Mouse (Mus musculus): ENCODE results near the gene Rnaset2b. TPM values are rescaled to one million over a fixed set of nuclear protein-coding genes. Genes with fewer than 3 reads are reported as not detected.
"Not testable (repeated sequence)": the region's sequence is repeated elsewhere in the genome, so short reads cannot be mapped to it uniquely, and the experiment has no call there.

Rnaset2b gene
- polyA plus RNA-seq, 1 experiment from 2014 or later, result 240 TPM

DNA sequence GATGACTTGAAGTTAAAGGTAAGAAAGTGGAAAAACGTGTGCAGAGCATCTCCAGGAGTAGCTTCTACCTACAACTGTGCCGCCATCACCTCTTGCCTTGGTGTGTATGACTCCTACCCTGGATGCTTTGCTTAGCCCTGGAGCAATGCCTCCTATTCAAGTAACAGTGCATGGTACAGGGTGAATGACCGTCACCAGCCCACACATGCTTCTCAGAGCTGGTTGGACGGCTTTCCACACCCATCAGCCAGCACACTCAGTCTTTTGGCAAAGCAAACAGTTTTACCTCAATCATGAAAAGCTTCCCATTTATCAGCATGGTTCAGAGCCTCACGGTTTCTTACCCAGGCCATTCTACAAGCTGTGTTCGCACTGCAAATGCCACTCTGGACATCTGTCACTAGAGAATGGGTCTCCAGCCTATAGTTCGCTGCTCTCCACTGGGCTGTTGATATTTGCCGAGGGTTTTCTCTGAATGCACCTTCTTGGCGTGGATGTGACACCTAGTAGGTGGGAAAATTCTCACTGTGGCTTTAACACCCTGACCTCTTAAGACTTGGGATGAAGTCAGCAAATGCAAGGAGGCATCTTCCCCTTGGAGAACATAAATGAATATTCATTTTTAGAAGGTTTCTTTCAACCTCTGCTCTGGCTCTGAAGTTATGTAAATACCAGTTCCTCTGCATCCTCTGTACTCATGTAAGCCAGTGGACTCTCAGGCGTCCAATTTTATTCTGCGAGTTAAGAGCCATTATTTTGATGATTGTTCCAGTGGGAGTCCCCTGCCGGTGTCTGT, 31.6 kb downstream of the Rnaset2b start:
- H3K9me3 ChIP-seq (ENCODE audit: control insufficient read depth, low read length); H3K4me2 ChIP-seq (replicated peaks; ENCODE audit: low read depth); H3K36me3 ChIP-seq (ENCODE audit: control insufficient read depth, insufficient read depth, low read length); H3K27me3 ChIP-seq (ENCODE audit: control insufficient read depth, insufficient read depth, low read length); DNase-seq (ENCODE audit: low spot score); H3K4me1 ChIP-seq (replicated peaks; ENCODE audit: control insufficient read depth, insufficient read depth); H3K27ac ChIP-seq (replicated peaks); H3K9ac ChIP-seq (ENCODE audit: low read length); H3K4me3 ChIP-seq (ENCODE audit: low read depth, low read length): not testable (repeated sequence)
- peak; percentile 66; the same call in 1 of the 2 replicates for ATAC-seq (ENCODE audit: low FRiP score, low TSS enrichment)
- 53% methylated on average over 8 of the region's 12 CpGs for WGBS

DNA sequence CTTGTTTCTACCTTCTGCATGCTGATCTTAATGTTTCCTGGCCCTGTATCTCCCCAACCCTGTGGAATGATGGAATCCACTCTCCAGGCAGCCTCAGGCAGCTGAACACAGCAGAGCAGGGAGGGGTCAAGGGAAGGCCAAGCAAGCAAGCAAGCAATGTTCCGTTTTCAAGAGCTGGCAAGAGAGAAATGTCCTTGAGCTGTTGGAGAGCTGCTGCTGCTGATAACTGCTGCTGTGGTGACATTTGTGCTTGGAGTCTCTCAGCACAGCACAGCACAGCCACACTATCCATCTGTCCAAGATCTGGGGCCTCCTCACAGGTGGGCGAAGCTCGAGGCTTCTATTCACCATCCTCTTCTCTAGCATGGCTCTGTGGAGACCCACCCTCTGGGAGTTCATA, 33.0 kb downstream of the Rnaset2b start:
- not testable (repeated sequence) for H3K9ac ChIP-seq (ENCODE audit: low read length); H3K27ac ChIP-seq (replicated peaks); H3K4me3 ChIP-seq (ENCODE audit: low read depth, low read length); H3K4me1 ChIP-seq (replicated peaks; ENCODE audit: control insufficient read depth, insufficient read depth); H3K9me3 ChIP-seq (ENCODE audit: control insufficient read depth, low read length); H3K4me2 ChIP-seq (replicated peaks; ENCODE audit: low read depth); H3K27me3 ChIP-seq (ENCODE audit: control insufficient read depth, insufficient read depth, low read length); DNase-seq (ENCODE audit: low spot score); H3K36me3 ChIP-seq (ENCODE audit: control insufficient read depth, insufficient read depth, low read length)
- WGBS, result no CpG with 5 or more reads among the region's 3 CpGs
- ATAC-seq (ENCODE audit: low FRiP score, low TSS enrichment), result 0 out of 2 replicates have a peak, but pooled peaks have one; percentile 26

DNA sequence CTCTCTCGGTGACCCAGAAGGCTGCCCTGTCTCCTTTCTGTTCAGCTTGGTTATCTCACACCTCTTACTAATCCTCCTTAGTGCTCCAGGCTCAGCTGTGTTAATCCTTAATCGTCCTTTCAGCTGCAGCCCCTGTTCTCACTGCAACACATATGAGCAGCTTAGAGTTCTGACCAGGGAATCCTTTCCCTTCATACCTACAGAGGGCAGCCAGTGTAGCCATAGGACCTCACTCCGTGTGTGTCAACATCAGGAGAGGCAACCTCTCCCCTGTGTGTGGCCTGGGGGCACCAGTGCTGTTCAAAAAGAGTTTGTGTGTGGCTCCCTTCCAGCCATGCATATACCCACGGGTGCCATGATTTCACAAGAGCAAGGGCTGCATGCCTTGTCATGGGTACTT, 35.2 kb downstream of the Rnaset2b start:
- H3K4me3 ChIP-seq (ENCODE audit: low read depth, low read length); DNase-seq (ENCODE audit: low spot score); H3K9me3 ChIP-seq (ENCODE audit: control insufficient read depth, low read length); H3K36me3 ChIP-seq (ENCODE audit: control insufficient read depth, insufficient read depth, low read length); H3K4me1 ChIP-seq (replicated peaks; ENCODE audit: control insufficient read depth, insufficient read depth); H3K4me2 ChIP-seq (replicated peaks; ENCODE audit: low read depth); H3K27me3 ChIP-seq (ENCODE audit: control insufficient read depth, insufficient read depth, low read length); ATAC-seq (ENCODE audit: low FRiP score, low TSS enrichment); H3K27ac ChIP-seq (replicated peaks); H3K9ac ChIP-seq (ENCODE audit: low read length): not testable (repeated sequence)
- WGBS, result 46% methylated on average over 2 of the region's 4 CpGs

DNA sequence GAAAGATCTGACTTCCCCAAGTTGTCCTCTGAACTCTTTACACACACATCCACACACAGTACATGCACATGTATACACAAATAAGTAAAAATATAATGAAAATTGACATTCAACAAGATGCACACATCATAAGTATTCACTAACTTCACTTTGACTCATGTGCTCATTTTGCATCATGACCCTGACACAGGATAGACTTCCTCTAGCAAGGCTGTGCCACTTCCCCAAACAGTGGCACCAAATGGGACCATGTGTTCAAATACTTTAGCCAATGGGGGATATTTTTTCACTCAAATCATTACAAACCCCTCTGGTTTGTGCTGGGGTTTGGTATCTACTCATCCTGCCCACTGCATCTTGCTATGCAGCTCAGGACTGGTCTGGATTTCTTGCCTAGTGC, 38.5 kb downstream of the Rnaset2b start:
- not testable (repeated sequence) for H3K27ac ChIP-seq (replicated peaks); H3K9ac ChIP-seq (ENCODE audit: low read length); H3K4me3 ChIP-seq (ENCODE audit: low read depth, low read length); H3K27me3 ChIP-seq (ENCODE audit: control insufficient read depth, insufficient read depth, low read length); H3K9me3 ChIP-seq (ENCODE audit: control insufficient read depth, low read length); DNase-seq (ENCODE audit: low spot score); H3K4me1 ChIP-seq (replicated peaks; ENCODE audit: control insufficient read depth, insufficient read depth); H3K36me3 ChIP-seq (ENCODE audit: control insufficient read depth, insufficient read depth, low read length); ATAC-seq (ENCODE audit: low FRiP score, low TSS enrichment); H3K4me2 ChIP-seq (replicated peaks; ENCODE audit: low read depth)

GRCm38 (mm10) chr17:7009440-7009839, 39.0 kb downstream of the Rnaset2b start:
- not testable (repeated sequence) for H3K4me2 ChIP-seq (replicated peaks; ENCODE audit: low read depth); H3K27me3 ChIP-seq (ENCODE audit: control insufficient read depth, insufficient read depth, low read length); ATAC-seq (ENCODE audit: low FRiP score, low TSS enrichment); H3K36me3 ChIP-seq (ENCODE audit: control insufficient read depth, insufficient read depth, low read length); DNase-seq (ENCODE audit: low spot score); H3K27ac ChIP-seq (replicated peaks); H3K4me1 ChIP-seq (replicated peaks; ENCODE audit: control insufficient read depth, insufficient read depth); H3K9me3 ChIP-seq (ENCODE audit: control insufficient read depth, low read length); H3K4me3 ChIP-seq (ENCODE audit: low read depth, low read length); H3K9ac ChIP-seq (ENCODE audit: low read length)
- no CpG with 5 or more reads among the region's 7 CpGs for WGBS

DNA sequence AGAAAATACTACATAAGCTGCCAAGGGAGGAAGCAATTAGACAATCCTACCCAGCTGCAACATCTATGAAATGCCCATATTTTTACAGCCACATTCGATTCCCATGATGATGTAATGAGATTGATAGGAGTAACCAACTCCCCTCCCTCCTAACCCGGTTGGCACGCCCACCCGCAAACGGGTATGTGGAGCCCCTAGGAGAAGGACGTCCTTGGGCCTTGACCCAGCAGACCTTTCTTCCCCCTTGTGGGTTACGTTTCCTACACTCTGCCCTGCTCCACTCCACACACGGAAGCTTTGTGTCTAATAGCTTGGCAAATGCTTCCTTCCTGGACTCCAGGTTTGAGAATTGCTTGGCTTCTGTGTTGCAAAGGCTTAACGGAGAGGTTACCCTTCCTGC, 39.5 kb downstream of the Rnaset2b start:
- 54% methylated on average over 4 of the region's 9 CpGs for WGBS
- not testable (repeated sequence) for H3K36me3 ChIP-seq (ENCODE audit: control insufficient read depth, insufficient read depth, low read length); DNase-seq (ENCODE audit: low spot score)

GRCm38 (mm10) chr17:7014190-7014589, 43.8 kb downstream of the Rnaset2b start:
- not testable (repeated sequence) for ATAC-seq (ENCODE audit: low FRiP score, low TSS enrichment); H3K36me3 ChIP-seq (ENCODE audit: control insufficient read depth, insufficient read depth, low read length); H3K27ac ChIP-seq (replicated peaks); H3K9me3 ChIP-seq (ENCODE audit: control insufficient read depth, low read length); H3K9ac ChIP-seq (ENCODE audit: low read length); H3K27me3 ChIP-seq (ENCODE audit: control insufficient read depth, insufficient read depth, low read length); H3K4me2 ChIP-seq (replicated peaks; ENCODE audit: low read depth); DNase-seq (ENCODE audit: low spot score); H3K4me3 ChIP-seq (ENCODE audit: low read depth, low read length); H3K4me1 ChIP-seq (replicated peaks; ENCODE audit: control insufficient read depth, insufficient read depth)
- no CpG with 5 or more reads among the region's 1 CpGs for WGBS

More for the DNA sequence above, 39.5 kb downstream of the Rnaset2b start:
- H3K9me3 ChIP-seq (ENCODE audit: control insufficient read depth, low read length); H3K4me1 ChIP-seq (replicated peaks; ENCODE audit: control insufficient read depth, insufficient read depth); H3K27me3 ChIP-seq (ENCODE audit: control insufficient read depth, insufficient read depth, low read length); H3K4me2 ChIP-seq (replicated peaks; ENCODE audit: low read depth); H3K27ac ChIP-seq (replicated peaks); H3K9ac ChIP-seq (ENCODE audit: low read length); ATAC-seq (ENCODE audit: low FRiP score, low TSS enrichment); H3K4me3 ChIP-seq (ENCODE audit: low read depth, low read length): not testable (repeated sequence)

- not testable (repeated sequence) for H3K4me3 ChIP-seq (ENCODE audit: low read depth, low read length); H3K4me2 ChIP-seq (replicated peaks; ENCODE audit: low read depth); H3K4me1 ChIP-seq (replicated peaks; ENCODE audit: control insufficient read depth, insufficient read depth); H3K27ac ChIP-seq (replicated peaks); H3K36me3 ChIP-seq (ENCODE audit: control insufficient read depth, insufficient read depth, low read length); ATAC-seq (ENCODE audit: low FRiP score, low TSS enrichment); H3K9ac ChIP-seq (ENCODE audit: low read length); H3K27me3 ChIP-seq (ENCODE audit: control insufficient read depth, insufficient read depth, low read length); H3K9me3 ChIP-seq (ENCODE audit: control insufficient read depth, low read length); DNase-seq (ENCODE audit: low spot score)
- WGBS, result 49% methylated on average over 6 of the region's 14 CpGs
Observed at GRCm38 (mm10) chr17:7025257-7025656, 54.8 kb downstream of the Rnaset2b start, which contains the start of gene Gm1604a. TSS of gene Gm1604a (plus strand) at chr17:7025568.

- WGBS, result 85% methylated on average over 3 of the region's 14 CpGs
- not testable (repeated sequence) for H3K4me2 ChIP-seq (replicated peaks; ENCODE audit: low read depth); DNase-seq (ENCODE audit: low spot score); H3K4me1 ChIP-seq (replicated peaks; ENCODE audit: control insufficient read depth, insufficient read depth); H3K27me3 ChIP-seq (ENCODE audit: control insufficient read depth, insufficient read depth, low read length); ATAC-seq (ENCODE audit: low FRiP score, low TSS enrichment); H3K9me3 ChIP-seq (ENCODE audit: control insufficient read depth, low read length); H3K9ac ChIP-seq (ENCODE audit: low read length); H3K4me3 ChIP-seq (ENCODE audit: low read depth, low read length); H3K36me3 ChIP-seq (ENCODE audit: control insufficient read depth, insufficient read depth, low read length); H3K27ac ChIP-seq (replicated peaks)
Observed at GRCm38 (mm10) chr17:7025764-7026346, 55.4 kb downstream of the Rnaset2b start.

All from stomach, postnatal 0 days (tissue).